Mouse (Mus musculus) neural tube, embryonic 15.5 days (tissue): ENCODE results near the gene Ldb3. TPM values are rescaled to one million over a fixed set of nuclear protein-coding genes. Genes with fewer than 3 reads are reported as not detected.

ENCODE experiments used
- ATAC-seq: fragments of 200-750 bp; cut with Nextera tagmentation; 2 replicates; pipeline ENCODE4 v1.8.0; 2017; ENCODE audit warnings: mild to moderate bottlenecking, moderate TSS enrichment, moderate library complexity; ENCODE audit not compliant: low FRiP score
- H3K27ac ChIP-seq: fragments of 300-500 bp; sonication (generic); replicated peaks from 2 replicates; pipeline ENCODE4 v1.5.1; 2015; ENCODE audit warnings: mild to moderate bottlenecking, inconsistent platforms
- H3K27me3 ChIP-seq: fragments of 300-500 bp; sonication (generic); replicated peaks from 2 replicates; pipeline ENCODE4 v1.6.1; 2015; ENCODE audit warnings: inconsistent platforms
- H3K36me3 ChIP-seq: fragments of 300-500 bp; sonication (generic); 2 replicates; pipeline ENCODE4 v1.6.1; 2015; ENCODE audit warnings: inconsistent platforms
- H3K4me1 ChIP-seq: fragments of 300-500 bp; sonication (generic); 2 replicates; pipeline ENCODE4 v1.6.1; 2015; ENCODE audit warnings: inconsistent platforms
- H3K4me2 ChIP-seq: fragments of 300-500 bp; sonication (generic); 2 replicates; pipeline ENCODE4 v1.6.1; 2015; ENCODE audit warnings: inconsistent platforms, mild to moderate bottlenecking, moderate library complexity
- H3K4me3 ChIP-seq: fragments of 300-500 bp; sonication (generic); replicated peaks from 2 replicates; pipeline ENCODE4 v1.5.1; 2015; ENCODE audit warnings: mild to moderate bottlenecking, inconsistent platforms
- H3K9ac ChIP-seq: fragments of 300-500 bp; sonication (generic); replicated peaks from 2 replicates; pipeline ENCODE4 v1.6.1; 2015; ENCODE audit warnings: mild to moderate bottlenecking, inconsistent platforms
- H3K9me3 ChIP-seq: fragments of 300-500 bp; sonication (generic); replicated peaks from 2 replicates; pipeline ENCODE4 v1.6.1; 2016; ENCODE audit warnings: inconsistent platforms
- WGBS: fragments of 180-500 bp; shearing (Covaris S2); methylation state at CpG from one replicate; pipeline ENCODE4 v1.1.7; 2015; ENCODE audit warnings: mixed read lengths; 5-methylcytosine and 5-hydroxymethylcytosine counted together
- polyA plus RNA-seq: library from polyadenylated mRNA; unstranded; fragments of >200 nt; fragmentation: Nextera tagmentation; extraction: Ambion mirVana; gene quantifications from 2 replicates; pipeline ENCODE4 v1.2.1, GENCODE M21; 2015

Gene Ldb3
- polyA plus RNA-seq, 1 experiment from 2014 or later, result 4.9 TPM

DNA sequence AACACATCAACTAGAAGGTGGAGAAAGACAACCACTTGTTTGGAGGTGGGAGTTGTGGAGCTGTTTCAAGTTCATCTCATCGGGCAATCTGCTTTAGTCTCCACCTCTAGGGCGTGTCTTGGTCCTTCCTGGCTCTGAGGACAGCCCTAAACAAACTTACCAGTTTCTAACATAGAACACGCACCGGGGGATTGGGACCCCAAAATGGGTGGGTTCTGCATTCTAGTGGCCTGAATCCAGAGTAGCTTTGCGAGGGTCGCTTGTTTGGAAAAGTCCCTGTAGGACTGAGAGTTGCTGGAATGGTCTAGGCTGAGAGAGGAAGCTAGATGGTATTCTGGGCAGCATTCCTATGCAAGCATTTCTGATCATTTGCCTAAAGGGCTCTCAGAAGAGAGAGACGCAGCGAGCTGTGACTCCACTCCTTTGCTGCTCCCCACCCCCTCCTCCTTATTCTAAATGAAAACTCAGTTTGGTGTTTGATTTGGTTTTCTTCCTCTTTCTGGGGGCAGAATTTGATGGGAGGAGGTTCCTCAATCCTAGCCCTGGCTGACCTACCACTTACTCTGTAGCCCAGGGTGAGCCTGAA is 70.4 kb downstream of the Ldb3 start:
- no peak for ATAC-seq
- Histone ChIP-seq H3K4me1 (no peaks in the 10 kb centered on the region), H3K4me3 (no peak overlapping the region), H3K9ac (no peak overlapping the region), H3K27ac (no peak overlapping the region), H3K4me2 (no peak overlapping the region), H3K27me3 (no peaks in the 10 kb centered on the region; the same call in 1 of the 2 replicates), H3K9me3 (no peaks in the 10 kb centered on the region), H3K36me3 (no peaks in the 10 kb centered on the region)
- WGBS, result 90% methylated on average over 8 of the region's 8 CpGs

DNA sequence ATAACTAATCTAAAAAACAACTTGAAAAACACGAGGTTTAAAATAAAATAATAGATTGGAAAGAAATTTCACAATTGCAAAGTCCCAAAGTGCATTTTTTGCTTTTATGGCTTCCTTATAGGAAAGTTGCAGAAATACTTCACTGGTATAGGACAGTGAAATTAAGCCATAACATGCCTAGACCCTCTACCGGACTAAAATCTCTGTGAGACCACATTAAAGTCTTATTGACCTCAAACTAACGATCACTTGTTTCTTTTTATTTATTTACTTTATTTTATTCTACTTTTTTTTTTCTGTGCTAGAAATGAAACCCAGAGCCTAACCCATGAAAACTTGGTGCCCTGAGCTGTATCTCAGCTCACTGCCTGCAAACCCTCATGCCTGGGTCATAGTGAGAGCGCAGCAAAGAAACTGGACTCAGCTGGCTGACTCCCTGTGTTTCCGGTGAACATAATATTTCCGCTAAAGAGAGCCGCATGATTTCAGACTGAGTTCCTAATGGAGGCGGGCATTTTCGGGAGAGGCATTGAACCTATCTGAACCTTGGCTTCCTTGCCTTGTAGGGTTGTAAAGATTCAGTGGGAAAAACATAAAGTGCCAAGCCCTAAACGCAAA is 71.4 kb downstream of the Ldb3 start:
- Histone ChIP-seq H3K9me3 (no peaks in the 10 kb centered on the region), H3K27me3 (no peaks in the 10 kb centered on the region; the same call in 1 of the 2 replicates), H3K4me1 (no peaks in the 10 kb centered on the region), H3K27ac (no peak overlapping the region), H3K36me3 (no peaks in the 10 kb centered on the region), H3K4me2 (no peak overlapping the region), H3K9ac (no peak overlapping the region), H3K4me3 (no peak overlapping the region)
- no peak for ATAC-seq
- 88% methylated on average over 10 of the region's 10 CpGs for WGBS

DNA sequence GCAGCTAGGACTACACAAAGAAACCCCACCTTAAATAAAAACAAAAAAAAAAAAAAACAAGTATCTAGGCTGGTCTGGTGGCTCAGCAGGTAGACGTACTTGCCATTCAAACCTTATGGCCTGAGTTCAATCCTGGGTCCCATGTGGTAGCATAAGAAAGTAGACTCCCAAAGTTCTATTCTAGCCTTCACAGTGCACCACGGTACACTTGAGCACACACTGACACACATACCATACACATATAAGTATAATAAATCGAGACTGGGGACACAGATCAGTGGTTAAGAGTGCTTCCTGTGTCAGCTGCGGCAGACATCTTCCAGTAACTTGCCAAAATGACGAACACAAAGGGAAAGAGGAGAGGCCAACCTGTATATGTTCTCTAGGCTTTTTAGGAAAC is 72.6 kb downstream of the Ldb3 start:
- H3K9ac ChIP-seq, result no peak overlapping the region
- H3K27ac ChIP-seq, result no peak overlapping the region
- ATAC-seq, result no peak
- no peaks in the 10 kb centered on the region for H3K4me1 ChIP-seq
- H3K9me3 ChIP-seq, result no peaks in the 10 kb centered on the region
- no peaks in the 10 kb centered on the region; the same call in 1 of the 2 replicates for H3K27me3 ChIP-seq
- H3K36me3 ChIP-seq, result no peaks in the 10 kb centered on the region
- no peak overlapping the region for H3K4me3 ChIP-seq
- WGBS, result 90% methylated on average over 5 of the region's 5 CpGs
- no peak overlapping the region for H3K4me2 ChIP-seq

DNA sequence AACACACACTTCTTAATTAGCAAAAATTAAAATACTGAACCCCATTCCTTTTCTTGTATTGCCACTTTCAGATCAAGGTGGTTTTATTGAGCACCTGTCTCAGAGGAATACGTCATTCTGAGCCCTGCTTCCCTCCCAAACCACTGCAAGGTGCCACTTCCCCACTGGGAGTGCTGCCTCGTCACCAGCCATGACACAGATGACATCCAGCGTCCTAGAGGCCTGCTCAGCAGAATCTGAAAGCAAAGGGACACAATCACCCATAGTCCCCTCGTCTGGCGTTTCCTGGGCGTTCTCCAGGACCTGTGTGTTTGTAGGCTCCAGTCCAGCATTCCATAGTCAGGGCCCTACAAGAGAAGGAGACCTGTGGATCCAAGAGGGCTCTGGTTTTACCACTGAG is 74.4 kb downstream of the Ldb3 start:
- Histone ChIP-seq H3K36me3 (no peaks in the 10 kb centered on the region), H3K27me3 (no peaks in the 10 kb centered on the region; the same call in 1 of the 2 replicates), H3K9me3 (no peaks in the 10 kb centered on the region), H3K9ac (no peak overlapping the region), H3K4me3 (no peak overlapping the region), H3K4me1 (peaks cover 1% of the 10 kb centered on the region; the same call in 1 of the 2 replicates), H3K27ac (no peak overlapping the region), H3K4me2 (no peak overlapping the region)
- no peak for ATAC-seq
- WGBS, result 48% methylated on average over 6 of the region's 6 CpGs

DNA sequence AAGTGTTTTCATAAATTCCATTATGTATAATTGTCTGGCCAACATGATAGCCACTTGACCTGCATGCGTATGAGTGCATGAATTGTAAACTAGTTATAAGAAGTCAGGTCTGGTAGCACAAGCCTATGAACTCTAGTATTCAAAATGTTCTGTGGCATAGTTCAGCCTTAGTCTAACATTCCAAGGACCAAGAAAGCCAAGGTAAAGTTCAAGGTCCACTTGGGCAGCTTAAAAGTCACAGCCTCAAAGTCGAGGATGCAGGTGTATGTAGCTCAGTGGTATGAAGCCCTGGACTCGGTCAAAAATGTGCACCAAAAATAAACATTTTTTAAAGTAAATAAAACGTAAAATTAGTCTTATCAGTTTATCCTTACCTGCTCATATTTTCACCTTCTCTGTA is 75.9 kb downstream of the Ldb3 start:
- no peak for ATAC-seq
- H3K9ac ChIP-seq, result no peak overlapping the region
- peaks cover 13% of the 10 kb centered on the region; the same call in 1 of the 2 replicates for H3K4me1 ChIP-seq
- no peak overlapping the region for H3K27ac ChIP-seq
- no peak overlapping the region for H3K4me3 ChIP-seq
- no peaks in the 10 kb centered on the region for H3K9me3 ChIP-seq
- no peak overlapping the region for H3K4me2 ChIP-seq
- H3K36me3 ChIP-seq, result no peaks in the 10 kb centered on the region
- 85% methylated on average over 4 of the region's 4 CpGs for WGBS
- no peaks in the 10 kb centered on the region; the same call in 1 of the 2 replicates for H3K27me3 ChIP-seq

DNA sequence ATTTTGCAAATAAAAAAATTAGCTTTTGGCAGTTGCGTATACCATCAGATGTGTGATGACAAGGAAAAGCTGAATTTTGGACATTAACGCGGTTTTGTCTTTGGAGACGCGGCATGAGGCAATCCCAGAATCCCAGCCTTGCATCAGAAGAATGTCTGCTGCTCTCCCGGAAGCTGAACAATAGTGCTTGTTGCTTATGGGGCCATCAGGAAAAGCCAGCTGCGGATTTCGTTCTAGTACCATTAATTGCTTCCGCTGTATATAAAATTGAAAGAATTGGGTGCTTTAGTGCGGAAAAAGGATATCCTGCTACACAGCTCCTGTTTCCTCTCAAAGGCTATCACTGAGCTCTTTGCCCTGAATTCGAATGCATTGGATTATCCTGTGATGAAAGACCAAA is 76.6 kb downstream of the Ldb3 start:
- 63% methylated on average over 11 of the region's 11 CpGs for WGBS

DNA sequence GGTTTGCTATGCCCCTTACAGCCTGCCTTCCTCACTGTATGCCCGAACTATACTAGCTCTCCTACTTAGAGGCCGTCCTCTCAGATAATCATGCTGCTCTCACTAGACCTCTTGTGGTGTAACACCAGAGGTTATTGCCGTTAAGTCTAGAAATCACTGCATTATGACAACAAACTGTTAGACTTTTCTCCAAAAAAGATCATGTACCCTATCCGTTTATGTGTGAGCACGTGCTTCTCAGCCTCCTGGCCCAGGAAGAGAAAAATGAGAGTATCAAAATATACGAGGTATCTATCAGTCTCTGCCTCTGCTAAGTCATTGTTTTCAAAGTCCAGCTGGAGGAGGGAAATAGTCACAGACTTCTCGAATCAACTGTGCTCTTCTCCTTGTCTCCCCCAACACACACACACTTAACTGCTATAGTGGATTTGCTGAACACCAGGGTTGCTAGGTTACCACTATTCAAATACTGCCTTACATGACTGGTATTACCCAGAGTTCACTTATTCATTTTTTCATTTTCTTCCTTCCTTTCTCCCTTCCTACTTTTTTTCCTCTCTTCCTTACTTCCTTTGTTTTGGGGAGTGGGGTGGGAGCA is 79.5 kb downstream of the Ldb3 start:
- 0 out of 2 replicates have a peak, but pooled peaks have one; percentile 36 for ATAC-seq
- 42% methylated on average over 7 of the region's 7 CpGs for WGBS
- no peaks in the 10 kb centered on the region for H3K9me3 ChIP-seq
- H3K36me3 ChIP-seq, result no peaks in the 10 kb centered on the region
- H3K9ac ChIP-seq, result no peak overlapping the region
- no peaks in the 10 kb centered on the region for H3K27me3 ChIP-seq
- H3K4me3 ChIP-seq, result no peak overlapping the region
- 0 out of 2 replicates have a peak overlapping the region, but pooled peaks have one; percentile 23 for H3K27ac ChIP-seq
- H3K4me1 ChIP-seq, result peaks cover 13% of the 10 kb centered on the region
- H3K4me2 ChIP-seq, result no peak overlapping the region

More for the DNA sequence above, 76.6 kb downstream of the Ldb3 start:
- Histone ChIP-seq H3K9ac (no peak overlapping the region), H3K4me2 (no peak overlapping the region), H3K4me3 (no peak overlapping the region), H3K27me3 (no peaks in the 10 kb centered on the region), H3K36me3 (no peaks in the 10 kb centered on the region), H3K9me3 (no peaks in the 10 kb centered on the region), H3K4me1 (peaks cover 13% of the 10 kb centered on the region; the same call in 1 of the 2 replicates), H3K27ac (no peak overlapping the region)
- ATAC-seq, result no peak

DNA sequence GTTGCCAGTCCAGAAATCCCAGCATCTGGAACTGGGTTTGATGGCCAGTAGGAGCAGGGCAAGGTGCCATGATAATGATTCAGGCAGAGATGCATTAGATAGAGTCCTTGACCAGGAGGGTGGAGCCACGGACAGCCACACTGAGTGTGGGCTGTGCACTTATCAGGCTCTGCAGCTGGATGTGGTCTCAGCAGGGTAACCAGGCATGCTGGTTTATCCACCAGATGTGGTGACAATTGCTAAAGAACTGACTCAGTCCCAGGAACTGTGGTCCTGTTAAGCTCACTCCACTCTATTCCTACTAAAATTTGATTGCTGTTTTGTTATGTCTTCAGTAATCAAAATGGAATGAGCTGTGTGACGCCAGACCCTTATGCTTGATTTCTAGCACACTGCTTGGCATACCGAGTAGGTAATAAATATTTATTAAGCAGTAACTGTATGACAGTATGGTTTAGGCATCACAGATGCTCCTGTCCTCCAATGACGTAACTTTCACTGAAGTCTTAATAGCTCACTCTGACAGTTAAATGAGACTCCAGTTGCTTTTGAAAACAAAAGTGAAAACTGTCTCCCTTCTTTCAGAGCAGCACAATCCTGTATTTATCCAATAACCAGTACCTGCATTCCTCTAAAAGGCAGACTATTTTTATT is 80.2 kb downstream of the Ldb3 start:
- no peaks in the 10 kb centered on the region for H3K9me3 ChIP-seq
- no peaks in the 10 kb centered on the region for H3K27me3 ChIP-seq
- no peak overlapping the region for H3K9ac ChIP-seq
- ATAC-seq, result no peak
- no peaks in the 10 kb centered on the region for H3K36me3 ChIP-seq
- 0 out of 2 replicates have a peak overlapping the region, but pooled peaks have one; percentile 23 for H3K27ac ChIP-seq
- H3K4me2 ChIP-seq, result no peak overlapping the region
- peaks cover 16% of the 10 kb centered on the region for H3K4me1 ChIP-seq
- 22% methylated on average over 4 of the region's 4 CpGs for WGBS
- no peak overlapping the region for H3K4me3 ChIP-seq

DNA sequence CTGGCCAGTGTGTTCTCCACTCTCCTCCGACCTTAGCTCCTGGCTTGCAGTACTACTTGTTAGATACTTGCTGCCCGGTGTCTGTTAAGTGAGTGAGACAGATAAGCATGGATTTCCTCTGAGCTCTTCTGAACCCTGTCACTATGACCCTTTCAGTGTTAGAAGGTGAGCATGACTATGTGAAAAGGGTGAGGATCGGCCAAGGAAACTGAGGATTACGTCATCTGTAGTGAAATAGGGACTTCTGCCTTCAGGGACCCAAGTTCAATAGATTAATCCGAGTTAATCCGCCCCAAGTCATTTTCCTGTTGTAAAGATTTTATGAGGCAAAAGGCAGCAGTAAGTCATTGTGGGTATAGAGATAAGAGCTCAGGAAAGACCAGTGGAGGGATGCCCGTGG is 83.2 kb downstream of the Ldb3 start:
- Histone ChIP-seq H3K9me3 (no peaks in the 10 kb centered on the region), H3K4me2 (no peak overlapping the region), H3K9ac (no peak overlapping the region), H3K36me3 (no peaks in the 10 kb centered on the region), H3K27me3 (no peaks in the 10 kb centered on the region), H3K27ac (no peak overlapping the region), H3K4me1 (peaks cover 28% of the 10 kb centered on the region), H3K4me3 (no peak overlapping the region)
- 83% methylated on average over 7 of the region's 7 CpGs for WGBS
- ATAC-seq, result no peak

DNA sequence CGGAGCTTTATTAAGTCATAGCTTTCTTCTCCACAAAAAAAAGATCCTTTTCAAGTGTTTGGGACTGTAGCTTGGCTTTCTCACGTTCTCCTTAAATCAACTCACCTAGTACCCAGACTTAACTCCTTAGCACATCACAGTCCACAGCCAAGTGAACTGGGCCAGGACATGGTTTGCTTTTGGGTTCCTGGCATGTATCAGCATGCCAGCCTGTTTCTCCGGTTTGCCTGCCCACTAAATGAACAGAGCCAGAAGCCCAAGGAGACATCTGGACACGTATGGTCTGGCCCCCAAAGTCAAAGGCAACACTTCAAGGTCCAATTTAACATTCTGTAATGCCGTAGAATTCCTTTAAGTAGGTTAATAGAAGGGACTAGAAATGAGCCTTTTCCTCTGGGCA is 84.1 kb downstream of the Ldb3 start:
- Histone ChIP-seq H3K27ac (no peak overlapping the region), H3K36me3 (no peaks in the 10 kb centered on the region), H3K4me3 (no peak overlapping the region), H3K4me2 (no peak overlapping the region), H3K9me3 (no peaks in the 10 kb centered on the region), H3K27me3 (no peaks in the 10 kb centered on the region), H3K4me1 (peaks cover 38% of the 10 kb centered on the region), H3K9ac (no peak overlapping the region)
- WGBS, result 85% methylated on average over 5 of the region's 5 CpGs
- no peak for ATAC-seq

DNA sequence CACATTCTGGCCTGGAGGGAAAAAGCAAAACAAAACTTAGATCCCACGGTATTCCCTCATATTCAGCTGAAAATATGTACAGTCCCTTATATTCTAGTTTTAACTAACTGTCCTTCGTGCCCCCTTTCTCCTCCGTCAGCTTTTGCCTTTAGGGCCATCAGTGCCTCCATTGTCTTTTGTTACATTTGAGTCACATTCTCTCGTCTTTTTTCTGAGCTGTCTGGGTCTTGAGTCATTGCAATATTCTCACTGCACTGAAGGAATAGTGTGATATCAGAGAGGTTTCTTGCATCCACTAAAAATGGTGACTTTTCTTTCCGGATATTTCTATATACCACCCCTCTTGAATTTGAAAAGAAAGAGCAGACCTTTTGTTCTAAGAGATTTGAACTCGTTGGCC is 84.7 kb downstream of the Ldb3 start:
- no peak overlapping the region for H3K27ac ChIP-seq
- H3K9ac ChIP-seq, result no peak overlapping the region
- H3K4me1 ChIP-seq, result peaks cover 39% of the 10 kb centered on the region
- WGBS, result 34% methylated on average over 6 of the region's 6 CpGs
- no peaks in the 10 kb centered on the region for H3K36me3 ChIP-seq
- peak overlapping the region; percentile 70 for H3K4me2 ChIP-seq
- H3K27me3 ChIP-seq, result no peaks in the 10 kb centered on the region
- no peaks in the 10 kb centered on the region for H3K9me3 ChIP-seq
- no peak for ATAC-seq
- H3K4me3 ChIP-seq, result 0 out of 2 replicates have a peak overlapping the region, but pooled peaks have one; percentile 80

DNA sequence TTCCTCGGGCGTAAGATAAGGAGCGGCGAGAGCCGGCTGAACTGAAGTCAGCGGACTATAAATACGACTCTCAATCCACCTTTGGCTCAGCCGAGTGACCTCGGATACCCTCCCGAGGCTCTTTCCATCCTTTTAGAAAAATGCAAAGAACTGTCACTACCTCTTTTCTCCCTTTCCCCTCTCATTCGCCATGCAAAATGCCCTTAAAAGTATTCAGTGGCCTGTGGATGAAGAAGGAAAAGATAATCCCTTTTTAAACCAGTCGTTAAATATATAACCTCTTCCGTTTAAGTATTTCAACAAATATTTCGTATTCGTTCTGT is 85.2 kb downstream of the Ldb3 start, which contains the start of gene Bmpr1a:
Bmpr1a (minus strand) TSS at position 17 of the 323 bp plus-strand sequence.
- peak within 1 kb of the TSS; percentile 97 for H3K9ac ChIP-seq
- H3K4me1 ChIP-seq, result peaks cover 38% of the 10 kb centered on the region
- no peak for ATAC-seq
- H3K4me3 ChIP-seq, result peak within 1 kb of the TSS; percentile 80
- H3K27me3 ChIP-seq, result no peaks in the 10 kb centered on the region
- WGBS, result 7% methylated on average over 15 of the region's 15 CpGs
- no peaks in the 10 kb centered on the region for H3K36me3 ChIP-seq
- peak within 1 kb of the TSS; percentile 70 for H3K4me2 ChIP-seq
- no peaks in the 10 kb centered on the region for H3K9me3 ChIP-seq
- peak within 1 kb of the TSS; percentile 97 for H3K27ac ChIP-seq
